Mouse (Mus musculus) granulocyte monocyte progenitor cell, adult 5-6 weeks (primary cell): ENCODE measurements around the gene Pabpn1l. TPM values are rescaled to one million over a fixed set of nuclear protein-coding genes. Genes with fewer than 3 reads are reported as not detected.
A peak's percentile ranks its signal among the peaks of the same experiment; 100 is the strongest.
"Not testable (repeated sequence)": the region's sequence is repeated elsewhere in the genome, so short reads cannot be mapped to it uniquely, and the experiment has no call there.

Source experiments
- ATAC-seq: replicated peaks from 2 replicates; pipeline ENCODE4 v1.8.0; 2016; ENCODE audit warnings: mild to moderate bottlenecking, moderate TSS enrichment, inconsistent platforms; ENCODE audit not compliant: poor library complexity, severe bottlenecking
- total RNA-seq, 2 experiments: library from RNA; stranded (forward) in 1 of 2; stranded (reverse) in 1 of 2; fragments of 200-712, 200-1000 nt in 1 of 2; fragments of >200 nt in 1 of 2; fragmentation: Nextera tagmentation in 1 of 2; gene quantifications; 2 replicates each; pipeline ENCODE4 v1.2.3; 2014 to 2017

The Pabpn1l gene
- total RNA-seq, 2 experiments from 2014 or later: not detected

- no peak for ATAC-seq
Measured at GRCm38 (mm10) chr8:122579196-122579595, 43.3 kb downstream of the Pabpn1l start.

GRCm38 (mm10) chr8:122577116-122577515 lies 45.4 kb downstream of the Pabpn1l start:
- no peak for ATAC-seq

- ATAC-seq: peak; percentile 94
Measured at GRCm38 (mm10) chr8:122576648-122577022, 45.9 kb downstream of the Pabpn1l start, which contains the start of gene Aprt. Gene Aprt, minus strand, starts transcription at chr8:122576909.

- ATAC-seq: 0 out of 2 replicates have a peak, but pooled peaks have one; percentile 6
Measured at GRCm38 (mm10) chr8:122575735-122576647, 46.5 kb downstream of the Pabpn1l start.

- no peak for ATAC-seq
Measured at GRCm38 (mm10) chr8:122575286-122575685, 47.3 kb downstream of the Pabpn1l start.

- no peak for ATAC-seq
Measured at GRCm38 (mm10) chr8:122574667-122575251, 47.8 kb downstream of the Pabpn1l start.

- no peak for ATAC-seq
Measured at GRCm38 (mm10) chr8:122574264-122574663, 48.3 kb downstream of the Pabpn1l start.

GRCm38 (mm10) chr8:122573577-122573976 lies 49.0 kb downstream of the Pabpn1l start:
- no peak for ATAC-seq

- not testable (repeated sequence) for ATAC-seq
Measured at GRCm38 (mm10) chr8:122573176-122573575, 49.4 kb downstream of the Pabpn1l start.

GRCm38 (mm10) chr8:122572751-122573150 lies 49.8 kb downstream of the Pabpn1l start:
- no peak for ATAC-seq

- no peak for ATAC-seq
Measured at GRCm38 (mm10) chr8:122571750-122572267, 50.7 kb downstream of the Pabpn1l start.

- ATAC-seq: no peak
Measured at GRCm38 (mm10) chr8:122571153-122571552, 51.4 kb downstream of the Pabpn1l start.

GRCm38 (mm10) chr8:122569996-122570395 lies 52.5 kb downstream of the Pabpn1l start:
- ATAC-seq: no peak

Other genes with a start within 250 kb of the Pabpn1l start
- 42.9 and 43.9 TPM in 2 replicates for gene Zc3h18, start 246.1 kb downstream of the Pabpn1l start, total RNA-seq (2014; fragmentation: Nextera tagmentation)
- gene Zc3h18, start 246.1 kb downstream of the Pabpn1l start, total RNA-seq (2017): 66.9 and 67.0 TPM in 2 replicates
- not detected in 2 replicates for gene Il17c, start 200.7 kb downstream of the Pabpn1l start, total RNA-seq (2014; fragmentation: Nextera tagmentation)
- not detected in 2 replicates for gene Il17c, start 200.7 kb downstream of the Pabpn1l start, total RNA-seq (2017)
- gene Cyba, start 189.8 kb downstream of the Pabpn1l start, total RNA-seq (2014; fragmentation: Nextera tagmentation): 188 and 257 TPM in 2 replicates
- 94.4 and 126 TPM in 2 replicates for gene Cyba, start 189.8 kb downstream of the Pabpn1l start, total RNA-seq (2017)
- 8.8 and 10.0 TPM in 2 replicates for gene Mvd, start 179.3 kb downstream of the Pabpn1l start, total RNA-seq (2014; fragmentation: Nextera tagmentation)
- gene Mvd, start 179.3 kb downstream of the Pabpn1l start, total RNA-seq (2017): 4.0 and 4.3 TPM in 2 replicates
- gene Snai3, start 162.0 kb downstream of the Pabpn1l start, total RNA-seq (2014; fragmentation: Nextera tagmentation): not detected in 2 replicates
- not detected in 2 replicates for gene Snai3, start 162.0 kb downstream of the Pabpn1l start, total RNA-seq (2017)
- gene Rnf166, start 146.7 kb downstream of the Pabpn1l start, total RNA-seq (2014; fragmentation: Nextera tagmentation): 40.5 and 41.2 TPM in 2 replicates
- gene Rnf166, start 146.7 kb downstream of the Pabpn1l start, total RNA-seq (2017): 29.8 and 43.2 TPM in 2 replicates
- 11.9 and 33.1 TPM in 2 replicates for gene Ctu2, start 146.6 kb downstream of the Pabpn1l start, total RNA-seq (2014; fragmentation: Nextera tagmentation)
- gene Ctu2, start 146.6 kb downstream of the Pabpn1l start, total RNA-seq (2017): 9.3 and 14.0 TPM in 2 replicates
- gene Piezo1, start 71.4 kb downstream of the Pabpn1l start, total RNA-seq (2014; fragmentation: Nextera tagmentation): 19.4 and 67.1 TPM in 2 replicates
- 15.8 and 22.4 TPM in 2 replicates for gene Piezo1, start 71.4 kb downstream of the Pabpn1l start, total RNA-seq (2017)
- 76.0 and 153 TPM in 2 replicates for gene Cdt1, start 54.7 kb downstream of the Pabpn1l start, total RNA-seq (2014; fragmentation: Nextera tagmentation)
- 38.6 and 38.8 TPM in 2 replicates for gene Cdt1, start 54.7 kb downstream of the Pabpn1l start, total RNA-seq (2017)
- 276 and 290 TPM in 2 replicates for gene Aprt, start 45.8 kb downstream of the Pabpn1l start, total RNA-seq (2014; fragmentation: Nextera tagmentation)
- gene Aprt, start 45.8 kb downstream of the Pabpn1l start, total RNA-seq (2017): 139 and 228 TPM in 2 replicates
- gene Galns, start 11.3 kb downstream of the Pabpn1l start, total RNA-seq (2014; fragmentation: Nextera tagmentation): 39.0 and 46.3 TPM in 2 replicates
- 36.1 and 46.6 TPM in 2 replicates for gene Galns, start 11.3 kb downstream of the Pabpn1l start, total RNA-seq (2017)
- 41.0 and 55.7 TPM in 2 replicates for gene Trappc2l, start 11.1 kb downstream of the Pabpn1l start, total RNA-seq (2014; fragmentation: Nextera tagmentation)
- 16.1 and 21.7 TPM in 2 replicates for gene Trappc2l, start 11.1 kb downstream of the Pabpn1l start, total RNA-seq (2017)
- 35.4 and 37.7 TPM in 2 replicates for gene Cbfa2t3, start 76.4 kb upstream of the Pabpn1l start, total RNA-seq (2014; fragmentation: Nextera tagmentation)
- gene Cbfa2t3, start 76.4 kb upstream of the Pabpn1l start, total RNA-seq (2017): 8.3 and 16.0 TPM in 2 replicates
- gene Acsf3, start 152.7 kb upstream of the Pabpn1l start, total RNA-seq (2014; fragmentation: Nextera tagmentation): 5.0 and 20.5 TPM in 2 replicates
- gene Acsf3, start 152.7 kb upstream of the Pabpn1l start, total RNA-seq (2017): 8.1 and 12.0 TPM in 2 replicates
- not detected in 2 replicates for gene Cdh15, start 225.2 kb upstream of the Pabpn1l start, total RNA-seq (2014; fragmentation: Nextera tagmentation)
- not detected in 2 replicates for gene Cdh15, start 225.2 kb upstream of the Pabpn1l start, total RNA-seq (2017)